Mouse (Mus musculus): Measurements from ENCODE around the gene A430005L14Rik. TPM values are rescaled to one million over a fixed set of nuclear protein-coding genes. Genes with fewer than 3 reads are reported as not detected.

A430005L14Rik gene
- polyA plus RNA-seq, 1 experiment: 121 TPM

- no peak for TF ChIP-seq GATA1 (IDR thresholded peaks at IDR 0.05; ENCODE audit: low read length)
Measured at GRCm38 (mm10) chr4:153957444-153958250, 610 bp downstream of the A430005L14Rik start.

DNA sequence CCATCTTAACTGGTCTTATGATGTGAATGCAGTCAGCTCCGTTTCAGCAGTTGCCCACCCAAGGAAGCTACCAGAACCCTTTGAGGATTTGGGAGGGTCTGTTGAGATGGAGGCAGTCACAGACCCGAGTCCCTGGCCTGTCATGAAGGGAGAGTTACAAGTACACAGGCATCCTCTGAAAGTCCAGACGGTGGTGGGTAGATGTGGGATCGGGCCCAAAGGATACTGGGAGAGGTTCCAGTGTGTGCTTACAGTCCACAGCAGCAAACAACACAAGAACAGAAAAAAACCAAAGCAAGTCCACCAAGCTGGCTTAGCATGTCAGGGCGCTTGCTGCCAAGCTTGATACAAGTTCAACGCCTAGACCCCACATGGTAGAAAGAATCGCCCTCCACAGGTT lies 5.6 kb downstream of the A430005L14Rik start:
- TF ChIP-seq GATA1 (IDR thresholded peaks at IDR 0.05; ENCODE audit: low read length): no peak

- TF ChIP-seq GATA1 (IDR thresholded peaks at IDR 0.05; ENCODE audit: low read length): no peak
Measured at GRCm38 (mm10) chr4:153966651-153967050, 9.6 kb downstream of the A430005L14Rik start.

DNA sequence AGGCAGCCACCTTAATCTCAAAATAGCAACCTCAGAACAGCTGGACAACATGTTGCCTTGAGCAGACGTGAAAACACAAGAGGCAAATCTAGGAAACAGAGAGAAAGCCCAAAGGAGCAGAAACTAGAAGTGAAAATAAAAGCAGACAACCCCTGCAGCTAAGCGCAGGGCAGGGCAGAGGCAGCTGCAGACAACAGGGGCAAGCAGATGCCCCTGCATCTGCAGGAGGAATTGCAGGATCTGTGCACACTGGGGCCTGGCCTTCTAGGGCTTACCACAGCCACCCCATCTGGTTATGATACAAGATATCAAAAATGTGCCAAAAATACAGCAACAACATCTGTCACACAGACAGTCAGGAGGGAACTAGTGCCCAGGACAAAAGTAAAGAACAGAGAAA lies 10.5 kb downstream of the A430005L14Rik start:
- no peak for TF ChIP-seq GATA1 (IDR thresholded peaks at IDR 0.05; ENCODE audit: low read length)

- TF ChIP-seq GATA1 (IDR thresholded peaks at IDR 0.05; ENCODE audit: low read length): no peak
Measured at GRCm38 (mm10) chr4:153968063-153968462, 11.0 kb downstream of the A430005L14Rik start.

DNA sequence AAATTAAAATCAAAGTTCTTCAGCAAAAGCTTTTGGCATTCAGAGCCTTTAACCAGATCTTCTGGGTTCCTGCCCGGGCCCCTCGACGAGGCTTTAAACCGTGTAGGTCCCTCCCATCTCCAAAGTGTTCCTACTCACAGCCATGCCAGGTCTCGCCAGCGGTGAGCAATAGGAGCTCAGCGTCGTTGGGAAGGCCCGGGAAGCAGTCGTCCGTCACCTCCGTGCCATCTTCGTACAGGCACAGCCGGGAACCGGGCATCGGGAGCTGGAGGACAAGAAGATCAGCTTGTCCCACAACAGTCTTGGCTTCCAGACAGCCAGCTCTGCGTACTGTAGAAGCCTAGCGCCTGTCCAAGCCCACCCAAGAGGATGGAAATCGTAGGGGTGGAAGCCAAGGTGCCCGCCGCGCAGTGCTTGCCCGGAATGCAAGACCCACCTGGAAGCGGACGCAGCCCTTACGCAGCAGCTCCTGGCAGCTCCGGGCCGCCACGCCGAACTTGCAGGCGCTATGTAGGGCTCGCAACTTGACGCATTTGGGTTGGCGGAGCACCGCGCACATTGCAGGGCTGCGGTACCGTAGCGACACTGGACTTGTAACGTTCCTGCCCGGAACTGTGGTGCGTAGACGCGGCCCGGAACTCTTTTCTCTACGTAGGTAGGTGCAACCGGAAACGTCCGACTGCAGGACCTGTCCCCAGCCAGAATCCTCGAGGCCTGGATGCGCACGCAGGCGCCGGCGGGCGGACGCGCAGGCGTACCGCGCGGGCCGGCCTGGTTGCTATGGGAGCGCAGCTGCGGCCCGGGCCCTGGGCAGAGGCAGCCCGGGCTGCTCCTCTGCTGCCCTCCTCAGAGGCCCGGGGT lies 17.6 kb downstream of the A430005L14Rik start, which contains the start of the genes Dffb and Cep104:
Gene Dffb, minus strand, starts transcription at position 696 of the 861 bp plus-strand sequence.
Gene Cep104, plus strand, starts transcription at position 764 of the 861 bp plus-strand sequence.
- TF ChIP-seq GATA1 (IDR thresholded peaks at IDR 0.05; ENCODE audit: low read length): no peak

DNA sequence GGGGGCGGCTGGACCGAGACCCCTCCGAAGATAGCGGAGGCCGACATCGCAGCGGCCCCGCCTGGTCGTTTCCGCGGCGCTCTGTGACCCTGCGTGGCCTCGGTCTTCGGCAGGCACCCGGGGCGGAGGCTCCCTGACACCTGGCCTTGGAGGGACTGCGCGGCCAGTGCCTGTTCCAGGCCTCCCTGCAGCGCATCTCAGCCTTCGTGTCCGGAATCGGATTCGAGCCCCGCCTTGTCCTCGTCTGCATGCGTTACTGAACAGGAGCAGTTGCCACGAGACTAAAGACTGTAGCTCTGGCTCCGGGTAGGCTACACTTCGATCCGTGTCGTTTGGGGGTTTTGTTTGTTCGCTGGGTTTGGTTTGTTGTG lies 18.2 kb downstream of the A430005L14Rik start:
- no peak for TF ChIP-seq GATA1 (IDR thresholded peaks at IDR 0.05; ENCODE audit: low read length)

- no peak for TF ChIP-seq GATA1 (IDR thresholded peaks at IDR 0.05; ENCODE audit: low read length)
Measured at GRCm38 (mm10) chr4:153975768-153976167, 18.7 kb downstream of the A430005L14Rik start.

- TF ChIP-seq GATA1 (IDR thresholded peaks at IDR 0.05; ENCODE audit: low read length): no peak
Measured at GRCm38 (mm10) chr4:153979243-153979642, 22.2 kb downstream of the A430005L14Rik start.

- TF ChIP-seq GATA1 (IDR thresholded peaks at IDR 0.05; ENCODE audit: low read length): no peak
Measured at GRCm38 (mm10) chr4:153980470-153980869, 23.4 kb downstream of the A430005L14Rik start.

GRCm38 (mm10) chr4:153992715-153993114 lies 35.7 kb downstream of the A430005L14Rik start:
- TF ChIP-seq GATA1 (IDR thresholded peaks at IDR 0.05; ENCODE audit: low read length): no peak

GRCm38 (mm10) chr4:153993505-153993904 lies 36.5 kb downstream of the A430005L14Rik start:
- TF ChIP-seq GATA1 (IDR thresholded peaks at IDR 0.05; ENCODE audit: low read length): no peak

DNA sequence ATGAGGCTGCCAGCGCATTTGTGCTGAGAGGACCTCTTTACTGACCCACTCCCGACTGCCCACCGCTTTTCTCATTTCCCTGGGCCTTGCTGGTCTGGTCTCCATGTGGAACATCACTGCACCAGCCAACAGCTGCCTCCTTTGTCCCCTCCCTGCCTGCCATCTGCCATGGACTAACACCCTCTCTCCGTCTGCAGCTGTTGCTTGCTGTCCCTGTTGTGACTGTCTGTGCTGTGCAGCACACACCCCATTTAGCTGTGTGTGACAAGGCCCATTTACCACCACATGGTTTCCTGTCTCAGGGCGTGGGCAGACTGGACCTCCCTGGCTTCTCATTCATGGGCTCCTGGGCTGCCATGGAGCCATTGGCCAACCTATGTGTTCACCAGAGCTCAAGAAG lies 48.5 kb downstream of the A430005L14Rik start:
- no peak for TF ChIP-seq GATA1 (IDR thresholded peaks at IDR 0.05; ENCODE audit: low read length)

- no peak for TF ChIP-seq GATA1 (IDR thresholded peaks at IDR 0.05; ENCODE audit: low read length)
Measured at GRCm38 (mm10) chr4:154006264-154006663, 49.2 kb downstream of the A430005L14Rik start.

DNA sequence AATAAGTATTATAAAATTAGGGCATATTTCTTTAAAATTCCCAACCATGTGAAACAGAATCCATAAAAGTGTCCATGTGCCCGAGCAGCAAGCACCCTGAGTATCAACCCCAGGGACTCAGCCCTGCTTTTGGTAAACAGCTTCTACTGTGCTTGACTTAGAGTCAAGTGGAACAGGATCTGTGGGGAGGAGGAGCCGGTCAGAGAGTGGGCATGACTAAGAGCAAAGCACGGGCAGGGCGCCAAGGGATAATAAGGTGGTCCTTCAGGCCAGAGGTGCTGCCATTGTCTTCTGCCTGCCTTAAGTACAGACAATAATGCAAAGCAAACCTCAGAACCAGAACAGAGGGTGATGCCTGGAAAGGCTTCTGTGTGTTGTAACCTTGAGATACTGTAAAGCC lies 50.7 kb downstream of the A430005L14Rik start:
- no peak for TF ChIP-seq GATA1 (IDR thresholded peaks at IDR 0.05; ENCODE audit: low read length)
